Mouse (Mus musculus): ENCODE results near the gene Boc.

DNA sequence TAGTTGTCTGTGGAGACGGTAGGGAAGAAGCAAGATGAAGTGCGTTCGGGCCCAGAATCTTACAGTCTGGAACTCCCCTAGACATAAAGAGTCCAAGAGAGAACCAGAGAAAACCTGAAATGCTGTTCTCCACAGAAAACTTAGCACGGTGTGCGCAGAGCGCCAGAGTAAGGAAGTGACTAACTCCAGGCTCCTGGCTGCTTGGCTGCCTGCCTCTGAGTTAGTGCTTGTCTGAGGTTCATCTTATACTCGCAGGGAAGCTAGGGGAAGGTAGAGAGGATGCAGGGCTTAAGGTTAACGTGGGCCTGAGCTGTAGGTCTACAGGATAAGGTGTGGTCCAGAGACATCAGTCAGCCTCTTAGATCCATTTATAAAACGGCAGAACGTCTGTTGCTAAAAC lies 56.9 kb downstream of the Boc start:
- TF ChIP-seq CTCF (IDR thresholded peaks at IDR 0.05; ENCODE audit: low read depth) (no peak), EP300 (IDR thresholded peaks at IDR 0.05; ENCODE audit: low read depth) (no peak)
